Mouse (Mus musculus): ENCODE measurements at regions not wholly inside any gene's neighbourhood (a gene's known extent, or its start where the extent isn't known, plus 50 kb on each side); places are given as distances from the start of the nearest gene placed in this dataset.

- DNase-seq (ENCODE audit: low spot score): no peak
Observed at GRCm38 (mm10) chr17:80827361-80827760, 99.1 kb upstream of the Map4k3 start.

DNA sequence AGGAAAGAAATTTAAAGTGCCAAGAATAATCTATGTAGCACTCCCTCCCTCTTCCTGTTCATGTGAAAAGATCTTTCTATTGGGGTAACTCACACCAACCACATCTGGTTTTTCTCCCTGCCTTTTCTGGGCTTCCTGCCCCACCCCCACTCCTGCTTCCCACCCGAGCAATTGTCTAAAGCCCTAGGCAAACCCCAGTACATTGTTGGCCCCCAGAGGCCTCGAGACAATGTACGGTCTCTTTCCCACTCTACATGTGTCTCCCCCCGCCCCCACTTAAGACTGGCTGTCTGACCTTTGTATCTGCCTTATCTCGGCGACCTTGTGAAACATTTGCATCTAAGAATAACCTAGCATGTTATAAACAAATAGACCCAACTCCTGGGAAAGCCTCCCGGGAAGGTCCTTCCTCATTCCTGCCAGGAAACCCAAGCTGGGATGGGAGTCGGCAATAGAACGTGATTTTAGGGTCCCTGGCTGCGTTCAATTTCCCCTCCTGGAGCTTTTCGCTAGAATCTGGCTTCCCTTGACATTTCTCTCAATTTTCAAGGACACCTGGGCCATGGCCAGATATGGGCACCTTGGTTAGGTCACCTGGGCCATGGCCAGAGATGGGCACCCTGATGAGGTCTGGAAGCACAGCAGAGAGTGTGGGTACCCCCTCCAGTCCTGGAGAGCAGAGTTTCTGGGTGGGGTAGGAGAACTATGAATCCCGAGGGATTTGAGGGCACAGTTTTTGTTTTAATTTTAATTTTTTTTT lies 97.9 kb upstream of the Map4k3 start:
- DNase-seq (ENCODE audit: low spot score): peak; percentile 61

DNA sequence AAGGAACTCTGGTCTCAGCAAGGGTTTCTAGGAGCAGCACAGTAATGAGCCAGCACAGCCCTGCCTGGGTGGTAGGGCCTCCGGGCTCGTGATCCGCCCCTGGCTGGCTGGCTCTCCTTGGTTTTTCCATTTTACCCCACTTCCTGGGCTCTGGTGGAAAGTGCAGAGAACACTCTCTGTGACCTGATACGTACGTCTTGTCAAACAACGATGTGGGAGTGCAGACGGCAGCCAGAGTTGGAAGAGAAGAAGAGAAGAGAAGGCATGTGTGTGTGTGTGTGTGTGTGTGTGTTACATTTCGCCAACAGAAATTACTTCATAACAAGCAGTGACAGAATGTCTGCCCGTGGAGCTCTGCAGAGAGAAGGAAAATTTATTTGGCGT lies 97.2 kb upstream of the Map4k3 start:
- no peak for DNase-seq (ENCODE audit: low spot score)

DNA sequence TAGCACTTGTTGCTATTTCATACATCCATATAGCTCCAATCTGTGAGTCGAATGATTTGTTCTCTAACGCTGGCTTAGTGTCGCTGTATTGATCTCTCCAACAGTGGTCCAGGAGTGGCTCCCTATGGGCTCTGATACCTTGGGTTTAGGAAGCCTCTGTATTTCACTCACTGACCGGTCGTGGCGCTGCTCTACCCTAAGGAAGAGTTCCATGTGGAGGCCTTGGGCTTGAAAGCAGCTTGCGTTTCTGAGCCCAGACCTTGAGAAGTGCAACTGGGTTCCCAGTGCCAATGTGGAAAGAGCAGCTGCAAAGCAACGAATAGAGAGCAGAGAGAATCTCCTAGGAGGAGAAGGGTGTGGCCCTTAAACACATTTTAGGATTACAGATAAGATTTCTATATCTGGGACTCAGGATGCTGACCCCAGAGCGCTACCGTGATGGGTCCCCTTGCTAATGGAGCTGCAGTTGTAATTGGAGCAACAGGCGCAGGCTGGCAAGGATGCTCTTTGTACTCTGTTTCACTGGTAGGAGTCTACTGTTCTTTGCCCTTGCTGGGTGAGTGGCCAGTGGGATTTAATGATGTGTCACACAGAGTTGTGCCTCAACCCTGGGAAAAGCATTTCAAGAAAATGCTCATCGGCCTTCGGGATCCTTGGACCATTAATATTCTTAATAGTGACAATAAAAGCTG lies 96.7 kb upstream of the Map4k3 start:
- no peak for DNase-seq (ENCODE audit: low spot score)

DNA sequence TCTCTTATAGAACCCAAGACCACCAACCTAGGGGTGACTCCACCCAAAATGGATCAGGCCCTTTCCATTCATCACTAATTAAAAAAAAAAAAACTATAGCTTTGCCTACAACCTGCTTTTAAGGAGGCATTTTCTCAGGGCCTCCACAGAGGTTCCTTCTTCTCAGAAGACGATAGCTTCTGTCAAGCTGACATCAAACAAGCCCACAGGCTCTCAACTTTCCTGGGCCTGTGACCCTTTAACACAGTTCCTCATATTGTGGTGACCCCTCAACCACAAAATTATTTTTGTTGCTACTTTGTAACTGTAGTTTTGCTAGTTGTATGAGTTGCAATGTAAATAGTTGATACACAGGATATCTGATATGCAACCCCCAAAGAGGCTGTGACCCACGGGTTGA lies 96.0 kb upstream of the Map4k3 start:
- DNase-seq (ENCODE audit: low spot score): no peak

GRCm38 (mm10) chr17:80820888-80821287 lies 92.6 kb upstream of the Map4k3 start:
- DNase-seq (ENCODE audit: low spot score): no peak

DNA sequence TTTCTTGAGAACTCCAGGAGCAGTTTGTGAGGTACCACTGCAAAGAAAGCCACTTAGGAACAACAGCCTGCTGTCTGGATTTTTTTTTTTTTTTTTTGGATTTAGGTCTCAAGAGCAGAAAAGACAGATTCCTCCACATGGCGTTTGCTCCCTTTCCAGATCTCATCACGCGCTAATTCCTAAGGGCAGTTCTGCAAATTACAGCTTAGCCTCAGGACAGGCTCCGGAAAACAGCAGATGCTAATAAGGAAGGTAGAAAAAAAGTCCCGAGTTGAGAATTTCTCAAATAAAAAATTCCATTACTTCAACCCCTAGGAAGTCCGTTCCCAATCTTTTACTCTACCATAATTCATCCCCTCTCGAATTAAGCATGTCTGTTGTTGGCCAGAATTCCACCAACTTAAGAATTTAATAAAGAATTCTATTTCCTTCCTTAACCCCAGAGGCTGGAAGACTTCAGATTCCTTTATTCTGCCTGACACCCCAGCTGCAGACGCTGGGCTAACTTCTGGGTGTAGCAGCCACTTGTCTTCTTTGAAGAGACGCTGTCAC lies 90.3 kb upstream of the Map4k3 start:
- no peak for DNase-seq (ENCODE audit: low spot score)

DNA sequence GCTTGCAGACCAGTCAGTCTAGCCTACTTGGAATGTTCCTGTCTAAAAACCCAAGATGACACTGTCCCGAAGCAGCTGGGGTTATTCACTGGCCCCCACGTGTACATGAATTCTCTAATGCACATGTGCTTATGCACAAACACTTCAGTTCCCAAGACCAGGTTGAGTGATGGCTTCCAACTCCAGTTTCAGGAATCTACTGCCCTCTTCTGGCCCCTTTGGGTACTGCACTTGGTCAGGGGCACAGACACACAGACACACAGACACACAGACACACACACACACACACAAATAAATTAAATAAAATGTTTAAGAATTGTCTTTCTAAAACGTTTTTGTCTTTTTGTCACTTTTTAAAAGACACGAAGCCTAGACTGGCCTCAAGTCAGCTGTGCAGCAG lies 87.5 kb upstream of the Map4k3 start:
- peak; percentile 63 for DNase-seq (ENCODE audit: low spot score)

GRCm38 (mm10) chr17:80813194-80813593 lies 84.9 kb upstream of the Map4k3 start:
- DNase-seq (ENCODE audit: low spot score): no peak

GRCm38 (mm10) chr17:80809275-80809674 lies 81.0 kb upstream of the Map4k3 start:
- DNase-seq (ENCODE audit: low spot score): no peak

DNA sequence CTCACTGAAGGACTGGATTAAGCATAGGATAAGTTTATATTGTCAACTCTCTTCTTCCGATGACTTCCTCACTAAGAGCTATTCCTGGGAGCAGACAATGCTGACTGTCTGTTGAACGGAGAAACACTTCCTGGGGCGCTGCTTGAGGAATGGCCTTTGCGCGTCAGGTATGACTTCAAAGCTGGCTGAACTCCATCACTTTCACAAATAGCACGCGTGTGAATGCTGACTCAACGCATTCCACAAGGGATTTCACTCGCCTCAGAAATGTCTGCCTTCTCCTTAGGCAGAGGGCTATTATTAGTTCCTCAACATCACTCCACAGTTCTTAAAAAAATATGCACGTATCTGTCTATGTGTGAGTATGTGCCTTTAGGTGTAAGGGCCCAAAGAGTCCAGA lies 79.8 kb upstream of the Map4k3 start:
- DNase-seq (ENCODE audit: low spot score): no peak

DNA sequence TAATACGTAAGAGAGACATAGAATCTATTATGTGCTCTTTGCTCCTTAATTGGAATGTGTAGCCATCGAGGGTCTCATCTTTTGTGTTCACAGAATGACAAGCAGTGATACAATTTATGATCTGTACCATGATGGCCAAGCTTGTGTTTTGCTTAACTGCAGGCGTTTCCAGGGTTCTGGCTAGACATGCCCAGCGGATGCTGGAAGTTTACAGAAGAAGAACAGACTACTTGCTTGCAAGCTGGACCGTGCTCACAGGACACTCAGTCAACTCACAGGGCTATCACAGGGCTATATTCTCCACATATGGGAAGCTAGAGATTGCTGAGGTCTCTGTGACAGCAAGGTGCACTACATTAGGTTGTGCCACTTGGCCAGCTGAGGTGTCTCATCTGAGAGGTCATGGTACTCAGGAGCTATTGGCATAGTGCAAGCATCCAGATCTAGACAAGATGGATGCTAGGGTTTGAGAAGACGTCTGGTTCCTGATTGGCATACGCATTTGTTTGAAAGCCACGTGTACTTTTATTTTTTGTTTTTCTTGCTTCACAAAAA lies 75.2 kb upstream of the Map4k3 start:
- DNase-seq (ENCODE audit: low spot score): no peak

DNA sequence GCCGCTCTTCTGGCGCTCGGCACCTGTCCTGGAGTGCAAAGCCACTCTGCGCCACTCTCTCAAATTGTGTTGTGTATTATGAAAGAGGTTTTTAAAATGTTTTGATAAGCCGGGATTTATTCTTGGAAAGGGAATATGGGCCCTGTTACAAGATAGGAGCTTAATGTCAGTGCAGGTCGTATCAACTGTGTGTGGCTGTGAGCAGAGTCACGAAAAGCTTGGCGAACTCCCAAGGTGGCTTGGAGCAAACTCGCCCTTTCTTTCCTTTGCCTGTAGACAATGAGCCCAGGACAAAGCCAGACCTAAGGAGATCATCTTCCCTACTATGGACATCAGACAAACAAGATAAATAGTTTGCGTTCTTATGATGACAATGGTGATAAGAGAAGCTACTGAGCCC lies 74.3 kb upstream of the Map4k3 start:
- peak; percentile 51 for DNase-seq (ENCODE audit: low spot score)

DNA sequence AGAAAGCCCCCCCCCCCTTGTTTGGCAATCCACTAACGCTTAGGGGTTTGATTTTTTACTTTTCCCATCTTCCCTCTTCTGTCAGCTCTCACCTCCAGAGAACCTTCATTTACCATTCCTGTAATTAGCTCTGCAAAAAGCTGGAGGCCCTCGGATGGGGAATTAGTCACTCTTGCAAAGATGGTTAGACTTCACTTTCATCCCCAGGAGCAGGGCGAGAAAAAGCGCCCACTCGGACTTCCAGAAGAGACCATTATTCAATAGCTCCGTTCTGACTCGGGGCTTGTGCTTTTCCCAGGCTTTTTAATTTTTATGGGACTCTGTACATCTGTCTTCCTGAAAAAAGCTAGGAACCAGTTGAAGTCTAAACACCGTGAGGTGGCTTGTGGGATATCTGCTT lies 73.7 kb upstream of the Map4k3 start:
- DNase-seq (ENCODE audit: low spot score): no peak

- peak; percentile 60 for DNase-seq (ENCODE audit: low spot score)
Observed at GRCm38 (mm10) chr17:80801451-80801983, 73.2 kb upstream of the Map4k3 start.

DNA sequence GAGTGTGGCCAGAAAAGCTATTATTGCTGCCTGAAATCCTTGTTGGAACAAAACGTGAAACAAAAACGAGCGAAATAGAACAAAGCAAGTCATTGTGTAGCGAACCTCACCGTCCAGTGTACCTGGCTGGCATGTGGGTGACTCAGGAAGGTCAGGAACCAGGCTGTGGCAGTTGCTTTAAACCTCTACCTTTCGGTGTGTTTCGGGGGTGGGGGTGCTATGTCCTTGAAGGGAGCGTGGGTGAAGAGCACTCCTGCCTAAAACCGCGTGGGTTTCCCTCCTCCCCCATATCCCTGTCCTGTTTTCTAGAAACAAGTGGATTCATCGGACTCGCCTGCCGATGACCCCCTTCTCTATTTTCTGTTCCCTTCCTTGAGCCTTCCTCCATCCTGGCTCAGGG lies 72.6 kb upstream of the Map4k3 start:
- peak; percentile 50 for DNase-seq (ENCODE audit: low spot score)

DNA sequence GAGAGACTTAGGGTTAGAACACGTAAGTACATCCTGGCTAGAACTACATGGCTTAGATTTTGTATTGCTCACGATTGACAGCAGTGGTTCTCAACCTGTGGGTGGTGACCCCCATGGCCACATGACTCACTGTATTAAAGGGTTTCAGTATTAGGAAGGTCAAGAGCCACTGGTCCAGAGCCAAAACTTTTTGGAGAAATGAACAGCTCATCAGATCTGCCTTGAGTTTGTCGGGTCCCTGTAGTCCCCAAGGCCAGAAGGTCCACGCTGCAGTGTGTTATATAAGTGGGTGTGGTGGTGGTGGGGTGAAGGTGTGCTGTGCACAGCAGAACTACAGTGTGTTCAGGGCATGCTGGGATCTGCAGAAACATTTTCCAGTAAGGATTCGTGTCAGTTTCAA lies 72.2 kb upstream of the Map4k3 start:
- DNase-seq (ENCODE audit: low spot score): no peak

DNA sequence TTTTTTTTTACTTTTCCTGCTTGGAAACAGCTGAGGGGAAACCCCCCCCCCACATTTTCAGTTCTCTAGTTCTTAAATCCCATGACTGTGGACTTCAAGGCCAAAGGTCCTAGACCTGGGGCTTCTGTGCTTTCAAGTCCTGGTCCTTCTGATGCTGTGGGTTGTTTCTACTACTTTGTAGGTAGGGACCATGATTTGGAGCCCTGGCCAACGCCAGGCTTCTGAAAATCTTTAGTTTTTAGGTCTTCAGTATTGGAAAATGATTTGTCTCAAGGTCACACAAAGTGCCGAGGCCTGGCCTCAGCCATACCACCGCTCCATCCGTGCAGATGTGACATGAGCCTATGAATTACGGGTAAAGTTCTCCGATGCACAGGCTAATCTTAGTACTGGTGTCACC lies 70.8 kb upstream of the Map4k3 start:
- no peak for DNase-seq (ENCODE audit: low spot score)

GRCm38 (mm10) chr17:80798281-80798980 lies 70.1 kb upstream of the Map4k3 start:
- no peak for DNase-seq (ENCODE audit: low spot score)

- DNase-seq (ENCODE audit: low spot score): no peak
Observed at GRCm38 (mm10) chr17:80796790-80797189, 68.5 kb upstream of the Map4k3 start.

GRCm38 (mm10) chr17:80796386-80796785 lies 68.1 kb upstream of the Map4k3 start:
- no peak for DNase-seq (ENCODE audit: low spot score)

- no peak for DNase-seq (ENCODE audit: low spot score)
Observed at GRCm38 (mm10) chr17:80795453-80796105, 67.3 kb upstream of the Map4k3 start.
